Mouse (Mus musculus) CD4-positive, CD25-positive, alpha-beta regulatory T cell, adult 4 months (primary cell): Measurements from ENCODE around the gene Elmo3. TPM values are rescaled to one million over a fixed set of nuclear protein-coding genes. Genes with fewer than 3 reads are reported as not detected.

Experiments used
- ATAC-seq: one replicate; pipeline ENCODE4 v1.8.0; 2017
- polyA plus RNA-seq, 2 experiments: library from polyadenylated mRNA; unstranded; fragments of 100-300 nt; shearing (Covaris generic); gene quantifications; one replicate each; pipeline ENCODE4 v1.2.1; 2017

Elmo3 gene
- polyA plus RNA-seq, 2 experiments from 2014 or later: 7.4 to 13.5 TPM

DNA sequence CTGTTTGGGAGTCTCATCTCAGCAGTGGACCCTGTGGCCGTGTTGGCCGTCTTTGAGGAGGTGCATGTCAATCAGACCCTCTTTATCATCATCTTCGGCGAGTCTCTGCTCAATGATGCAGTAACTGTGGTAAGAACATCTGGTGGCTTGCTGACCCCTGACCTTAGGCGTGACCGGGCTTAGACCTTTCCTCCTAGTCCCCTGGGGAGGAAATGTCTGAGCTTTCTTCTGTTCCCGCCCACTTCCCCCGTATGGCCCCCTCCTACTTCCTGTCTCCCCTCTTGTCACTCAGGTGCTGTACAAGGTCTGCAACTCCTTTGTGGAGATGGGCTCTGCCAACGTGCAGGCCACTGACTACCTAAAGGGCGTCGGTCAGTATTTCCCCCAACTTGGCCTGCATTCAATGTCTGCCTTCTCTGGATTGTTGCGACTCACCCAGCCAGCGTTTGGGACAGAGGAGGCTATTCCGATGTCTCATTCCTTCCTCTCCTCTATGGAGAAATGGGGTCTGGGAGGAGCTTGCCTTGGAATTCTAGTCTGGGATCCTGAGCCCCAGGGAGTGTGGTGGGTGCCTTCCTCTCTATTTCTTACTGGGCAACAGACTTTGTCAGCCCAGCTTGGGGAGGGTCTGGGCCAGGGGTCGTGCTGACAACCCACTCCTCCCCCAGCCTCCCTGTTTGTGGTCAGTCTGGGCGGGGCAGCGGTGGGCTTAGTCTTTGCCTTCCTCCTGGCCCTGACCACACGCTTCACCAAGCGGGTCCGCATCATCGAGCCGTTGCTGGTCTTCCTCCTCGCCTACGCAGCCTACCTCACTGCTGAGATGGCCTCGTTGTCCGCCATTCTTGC lies 50.0 kb downstream of the Elmo3 start:
- ATAC-seq: no peak

DNA sequence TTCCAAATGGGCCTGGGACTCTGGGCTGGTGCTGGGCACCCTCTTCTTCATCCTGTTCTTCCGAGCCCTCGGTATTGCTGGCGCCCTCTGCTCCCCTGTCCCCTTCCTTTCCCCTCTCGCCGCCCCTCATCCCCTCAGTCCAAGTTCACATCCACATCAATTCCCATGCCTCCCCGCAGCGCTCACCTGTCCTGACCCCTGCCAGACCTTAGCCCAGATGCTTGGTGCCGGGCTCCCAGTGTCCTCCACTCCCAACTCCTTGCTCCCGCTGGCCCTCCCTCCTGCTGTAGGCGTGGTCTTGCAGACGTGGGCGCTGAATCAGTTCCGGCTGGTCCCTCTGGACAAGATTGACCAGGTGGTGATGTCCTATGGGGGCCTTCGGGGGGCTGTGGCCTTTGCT lies 51.3 kb downstream of the Elmo3 start:
- ATAC-seq: no peak

- no peak for ATAC-seq
Measured at GRCm38 (mm10) chr8:105359208-105359607, 53.8 kb downstream of the Elmo3 start.

DNA sequence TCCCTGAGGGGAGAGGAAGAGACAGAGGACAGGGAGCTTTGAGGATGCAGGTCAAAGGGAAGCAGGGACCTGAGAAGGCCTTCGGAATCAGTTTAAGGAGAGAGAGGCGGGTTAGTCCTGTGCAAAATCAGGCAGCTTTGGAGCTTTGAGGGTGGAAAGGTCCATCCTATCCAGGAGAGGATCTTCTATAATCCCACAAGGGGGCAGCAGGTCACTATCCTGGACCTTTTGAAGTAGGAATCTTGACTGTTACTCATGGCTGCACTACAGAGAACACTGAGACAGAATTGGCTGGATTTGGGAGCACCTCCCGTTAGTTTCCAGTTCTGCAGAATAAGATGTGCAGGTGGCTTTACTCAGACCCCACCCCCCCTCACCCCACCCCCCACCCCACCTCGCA lies 54.2 kb downstream of the Elmo3 start:
- ATAC-seq: no peak

Other genes starting within 250 kb of the Elmo3 start
- not detected for gene Ces3b, start 221.8 kb upstream of the Elmo3 start, polyA plus RNA-seq
- under 1 TPM in 1 of 2 experiments, not detected in 1; 0.13 TPM for gene Ces4a, start 173.8 kb upstream of the Elmo3 start, polyA plus RNA-seq
- gene Cbfb, start 134.9 kb upstream of the Elmo3 start, polyA plus RNA-seq: 10 to 100 TPM; 26.7 to 40.6 TPM
- gene D230025D16Rik, start 80.5 kb upstream of the Elmo3 start, polyA plus RNA-seq: 10 to 100 TPM; 13.9 to 14.2 TPM
- gene B3gnt9, start 50.4 kb upstream of the Elmo3 start, polyA plus RNA-seq: under 1 TPM; 0.33 to 0.47 TPM
- gene Tradd, start 41.0 kb upstream of the Elmo3 start, polyA plus RNA-seq: 10 to 100 TPM; 58.1 to 76.0 TPM
- 10 to 100 TPM; 16.5 to 27.6 TPM for gene Fbxl8, start 41.0 kb upstream of the Elmo3 start, polyA plus RNA-seq
- gene Hsf4, start 35.8 kb upstream of the Elmo3 start, polyA plus RNA-seq: under 1 TPM; 0.26 to 0.39 TPM
- gene Nol3, start 29.5 kb upstream of the Elmo3 start, polyA plus RNA-seq: under 1 TPM in 1 of 2 experiments, not detected in 1; 0.15 TPM
- gene 4931428F04Rik, start 15.7 kb upstream of the Elmo3 start, polyA plus RNA-seq: 1 to 10 TPM in 1 of 2 experiments, under 1 TPM in 1; 0.90 to 2.6 TPM
- 1 to 10 TPM in 1 of 2 experiments, not detected in 1; 1.1 TPM for gene Exoc3l, start 9.5 kb upstream of the Elmo3 start, polyA plus RNA-seq
- gene E2f4, start 7.9 kb upstream of the Elmo3 start, polyA plus RNA-seq: 10 to 100 TPM; 44.5 to 56.2 TPM
- 1 to 10 TPM; 1.7 to 6.2 TPM for gene Lrrc29, start 20.7 kb downstream of the Elmo3 start, polyA plus RNA-seq
- gene Tmem208, start 20.8 kb downstream of the Elmo3 start, polyA plus RNA-seq: 100 to 1,000 TPM; 149 to 160 TPM
- gene Fhod1, start 42.4 kb downstream of the Elmo3 start, polyA plus RNA-seq: 1 to 10 TPM; 2.3 to 5.3 TPM
- under 1 TPM in 1 of 2 experiments, not detected in 1; 0.16 TPM for gene Slc9a5, start 43.2 kb downstream of the Elmo3 start, polyA plus RNA-seq
- not detected for gene Plekhg4, start 67.7 kb downstream of the Elmo3 start, polyA plus RNA-seq
- gene Kctd19, start 107.9 kb downstream of the Elmo3 start, polyA plus RNA-seq: not detected
- not detected for gene Lrrc36, start 108.0 kb downstream of the Elmo3 start, polyA plus RNA-seq
- gene Tppp3, start 165.9 kb downstream of the Elmo3 start, polyA plus RNA-seq: 1 to 10 TPM; 1.2 to 1.4 TPM
- 1 to 10 TPM in 1 of 2 experiments, under 1 TPM in 1; 0.97 to 1.5 TPM for gene Zdhhc1, start 191.3 kb downstream of the Elmo3 start, polyA plus RNA-seq
- not detected for gene Hsd11b2, start 213.2 kb downstream of the Elmo3 start, polyA plus RNA-seq